Mouse (Mus musculus) frontal cortex, postnatal 14 days (tissue): ENCODE results near the gene Padi3.

Experiments used
- DNase-seq, 2 experiments: peaks; one replicate each; pipeline ENCODE4 v3.0.0; 2022; ENCODE audit warnings: low spot score in 2 of 2

Padi3 gene

GRCm38 (mm10) chr4:140810458-140811260 is at the start of gene Padi3:
Gene Padi3, minus strand, starts transcription at chr4:140810648.
- no peak for DNase-seq

DNA sequence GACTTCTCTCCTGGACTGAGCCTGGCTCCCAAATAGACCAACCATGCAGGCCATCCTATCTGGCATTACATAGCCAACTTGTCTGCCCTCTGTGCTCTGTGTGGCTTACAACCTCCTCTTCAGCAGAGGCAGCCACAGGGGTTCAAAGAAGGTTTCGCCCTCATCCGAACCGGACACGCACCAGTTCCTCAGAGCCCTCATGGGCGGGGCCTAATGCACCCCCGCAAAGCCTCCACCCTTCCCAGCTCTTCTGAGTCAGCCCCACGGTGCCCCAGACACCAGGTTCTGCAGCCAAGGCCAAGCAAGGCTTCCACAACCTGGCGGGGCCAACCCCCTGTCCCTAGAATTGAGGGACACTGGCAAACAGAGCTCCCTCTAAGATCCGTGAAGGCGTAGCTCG is 48.8 kb upstream of the Padi3 start:
- no peak for DNase-seq

DNA sequence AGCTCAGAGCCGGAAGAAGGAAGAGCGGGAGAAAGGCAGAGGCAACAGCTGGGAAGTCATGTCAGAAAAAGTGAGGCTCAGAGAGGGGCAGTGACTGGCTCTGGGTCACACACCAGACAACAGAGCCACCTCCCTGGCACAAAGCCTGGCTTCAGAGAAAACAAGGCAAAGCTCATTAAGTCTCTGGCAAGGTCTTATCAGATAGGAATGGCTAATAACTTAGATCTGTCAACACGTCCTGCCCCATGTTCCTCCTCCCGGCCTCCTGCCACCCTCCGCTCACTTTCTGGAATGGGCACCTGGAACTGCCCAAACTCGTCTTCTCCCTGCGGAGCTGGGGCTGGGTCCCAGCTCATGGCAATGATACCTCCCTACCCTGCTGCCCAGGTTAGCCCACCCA is 47.4 kb upstream of the Padi3 start:
- DNase-seq = no peak

DNA sequence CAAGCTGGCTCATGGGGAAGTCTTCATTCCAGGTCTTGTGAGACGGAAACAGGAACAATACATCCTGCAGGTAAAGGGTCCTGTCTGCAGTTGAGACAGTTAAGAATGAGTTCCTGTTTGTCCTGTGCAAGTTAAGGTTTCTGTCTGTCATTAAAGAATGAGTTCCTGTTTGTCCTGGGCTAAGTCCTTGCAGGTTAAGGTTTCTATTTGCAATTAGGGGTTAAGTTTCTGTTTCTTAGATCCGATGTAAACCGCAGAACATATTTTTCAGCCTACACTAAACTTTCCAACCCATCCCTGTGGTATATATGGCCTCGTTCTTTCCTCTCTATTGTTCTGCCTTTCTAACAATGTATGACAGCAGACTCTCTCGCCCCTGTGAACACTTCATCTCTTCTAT is 46.6 kb upstream of the Padi3 start:
- DNase-seq = no peak

DNA sequence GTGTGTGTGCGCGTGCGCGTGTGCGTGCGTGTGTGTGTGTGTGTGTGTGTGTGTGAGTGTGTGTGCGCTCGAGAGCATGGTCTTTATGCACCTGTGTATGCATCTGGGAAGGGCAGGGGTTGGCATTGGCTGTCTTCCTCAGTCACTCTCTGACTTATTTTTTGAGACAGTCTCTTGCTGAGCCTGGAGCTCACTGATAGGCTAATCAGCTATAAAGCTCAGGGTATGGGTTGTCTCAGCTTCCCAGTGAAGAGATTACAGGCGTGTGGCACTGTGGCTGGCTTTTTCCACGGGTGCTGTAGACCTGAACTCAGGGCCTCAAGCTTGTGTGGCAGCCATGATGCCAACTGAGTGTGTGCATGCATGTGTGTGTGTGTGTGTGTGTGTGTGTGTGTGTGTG is 44.7 kb upstream of the Padi3 start:
- no peak for DNase-seq

GRCm38 (mm10) chr4:140854455-140854864 is 44.0 kb upstream of the Padi3 start:
- DNase-seq = no peak

DNA sequence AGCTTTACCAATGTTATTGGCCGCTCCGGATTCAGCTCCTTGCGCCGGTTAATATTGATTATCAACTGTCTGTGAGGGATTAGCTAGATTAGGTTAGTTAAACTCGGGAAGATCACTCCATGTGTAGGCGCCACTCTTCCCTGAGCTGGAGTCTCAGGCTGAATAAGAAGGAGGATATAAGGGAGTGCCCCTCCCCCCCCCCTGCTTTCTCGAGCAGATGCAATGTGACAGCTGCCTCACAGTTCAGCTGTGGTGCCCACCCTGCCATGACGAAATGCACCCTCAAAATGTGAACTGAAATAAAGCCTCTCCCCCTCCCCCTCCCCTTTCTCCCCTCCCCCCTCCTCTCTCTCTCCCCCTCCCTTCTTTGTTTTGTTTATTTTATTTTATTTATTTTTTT is 43.2 kb upstream of the Padi3 start:
- no peak for DNase-seq

DNA sequence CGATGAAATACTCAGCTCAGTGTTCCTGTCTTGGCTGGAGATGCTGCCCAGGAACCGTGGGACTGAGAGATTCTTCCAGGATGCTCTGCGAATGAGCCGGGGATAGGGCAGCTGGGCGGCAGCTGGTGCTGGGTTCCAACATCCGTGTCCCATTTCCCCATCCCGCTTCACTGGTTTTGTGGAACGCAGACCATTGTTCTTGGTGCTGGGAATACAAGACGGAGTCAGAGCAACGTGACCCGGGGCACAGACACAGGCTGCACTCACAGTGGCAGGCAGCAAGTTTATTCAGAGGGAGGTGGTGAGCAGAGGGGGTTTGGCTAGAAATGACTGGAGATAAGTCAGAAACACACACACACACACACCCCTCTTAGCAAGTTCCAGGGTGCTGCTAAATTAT is 38.9 kb upstream of the Padi3 start:
- DNase-seq = no peak

DNA sequence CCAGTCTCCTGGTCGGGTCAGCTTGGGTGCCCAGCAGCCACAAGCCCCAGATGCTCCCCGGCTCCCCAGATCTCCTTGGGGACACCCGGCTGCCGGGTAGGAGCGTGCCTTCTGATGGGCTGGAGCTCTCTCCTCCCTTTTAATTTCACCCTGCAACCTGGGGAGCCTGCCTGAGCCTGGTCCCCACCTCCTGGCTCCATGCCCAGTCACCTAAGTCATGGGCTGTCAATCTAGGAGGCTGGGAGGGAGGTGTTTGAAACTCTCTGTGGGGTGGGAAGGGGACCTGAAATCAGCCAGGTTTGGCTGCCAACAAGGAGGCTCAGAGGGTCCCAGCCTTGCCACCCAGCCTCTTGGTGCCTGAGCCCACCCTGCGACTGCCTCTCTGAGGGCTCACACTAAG is 35.2 kb upstream of the Padi3 start, which contains the start of gene Padi1:
Gene Padi1, minus strand, starts transcription at position 113 of the 400 bp plus-strand sequence.
- DNase-seq = no peak

DNA sequence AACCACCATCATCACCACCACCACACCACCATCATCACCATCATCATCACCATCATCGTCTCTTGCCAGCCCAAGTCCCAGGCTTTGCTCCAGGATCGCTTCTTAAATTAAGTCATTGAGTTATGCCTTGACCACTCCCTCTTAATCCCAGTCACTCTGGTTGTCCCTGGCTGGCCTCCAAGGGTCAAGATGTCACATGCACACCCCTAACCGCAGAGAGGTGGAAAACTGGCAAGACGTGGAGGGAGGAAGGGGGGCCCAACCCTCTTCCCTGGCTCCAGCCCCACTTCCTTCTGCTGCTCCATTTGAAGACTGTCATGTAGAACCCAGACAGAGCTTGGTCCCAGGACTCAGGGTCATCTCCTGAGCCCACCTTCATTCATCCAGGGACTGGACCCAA is 34.5 kb upstream of the Padi3 start:
- no peak for DNase-seq

GRCm38 (mm10) chr4:140843670-140844280 is 33.3 kb upstream of the Padi3 start:
- DNase-seq = no peak

- DNase-seq = no peak
Measured at GRCm38 (mm10) chr4:140842909-140843308, 32.5 kb upstream of the Padi3 start.

GRCm38 (mm10) chr4:140837879-140838278 is 27.4 kb upstream of the Padi3 start:
- DNase-seq = no peak

- no peak for DNase-seq
Measured at GRCm38 (mm10) chr4:140836208-140836866, 25.9 kb upstream of the Padi3 start.

DNA sequence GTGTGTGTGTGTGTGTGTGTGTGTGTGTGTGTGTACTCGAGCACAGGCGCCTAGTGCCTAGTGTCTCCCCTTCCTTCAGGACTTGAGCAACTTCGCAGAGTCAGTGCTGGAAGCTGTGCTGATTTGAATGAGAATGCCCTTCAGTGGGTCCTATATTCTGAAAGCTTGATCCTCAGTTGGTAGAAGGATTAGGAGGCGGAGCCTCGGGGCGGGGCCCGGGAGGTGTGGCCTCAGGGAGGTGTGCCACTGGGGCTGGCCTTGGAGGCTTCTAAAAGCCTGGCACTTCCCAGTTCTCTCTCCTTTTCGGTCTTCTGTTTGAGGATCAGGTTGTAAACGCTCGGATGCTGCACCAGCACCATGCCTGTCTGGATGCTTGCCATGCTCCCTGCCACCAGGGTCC is 25.2 kb upstream of the Padi3 start:
- DNase-seq = no peak

DNA sequence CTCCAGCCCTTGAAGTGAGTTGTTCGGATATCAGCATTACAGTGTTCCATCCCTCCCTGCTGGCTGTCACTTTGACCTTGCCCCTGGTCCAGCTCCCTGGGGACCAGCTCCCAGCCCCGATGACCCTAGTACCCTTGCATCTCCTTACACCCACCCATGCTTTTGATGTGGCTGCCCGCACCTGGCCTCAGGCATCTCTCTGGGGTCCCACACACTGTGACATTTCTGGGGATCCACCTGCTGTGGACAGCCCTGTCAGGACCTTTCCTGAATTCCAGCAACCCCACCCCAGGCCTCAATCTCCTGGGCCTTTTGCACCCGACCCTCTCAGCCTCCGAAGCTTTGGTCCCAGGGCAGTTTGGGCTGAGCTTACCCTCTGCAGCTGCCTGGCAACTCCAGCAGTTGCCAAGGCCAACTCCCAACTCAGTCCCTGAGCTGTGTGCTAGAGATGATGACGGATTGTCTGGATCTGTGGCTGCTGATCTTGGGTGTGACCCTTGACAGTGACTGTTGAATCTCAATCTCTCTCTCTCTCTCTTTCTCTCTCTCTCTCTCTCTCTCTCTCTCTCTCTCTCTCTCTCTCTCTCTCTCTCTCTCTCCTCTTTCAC is 24.0 kb upstream of the Padi3 start:
- no peak for DNase-seq

DNA sequence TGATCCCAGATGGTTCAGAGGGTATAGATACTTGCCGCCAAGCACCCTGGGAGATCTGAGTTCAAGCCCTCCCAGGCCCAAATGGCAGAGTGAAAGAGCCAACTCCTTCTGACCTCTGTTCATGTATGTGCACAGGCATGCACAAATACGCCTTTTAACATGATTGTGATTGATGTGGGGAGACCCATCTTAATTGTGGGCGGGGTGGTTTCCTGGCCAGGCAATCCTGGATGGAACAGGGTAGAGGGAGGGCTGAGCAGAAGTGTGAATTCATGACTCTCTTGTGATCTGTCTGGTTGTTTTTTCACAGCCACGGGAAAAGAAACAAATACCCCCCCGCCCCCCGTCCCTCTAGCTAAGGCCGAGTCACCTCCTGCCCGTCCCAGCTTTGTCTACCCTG is 22.4 kb upstream of the Padi3 start:
- no peak for DNase-seq

DNA sequence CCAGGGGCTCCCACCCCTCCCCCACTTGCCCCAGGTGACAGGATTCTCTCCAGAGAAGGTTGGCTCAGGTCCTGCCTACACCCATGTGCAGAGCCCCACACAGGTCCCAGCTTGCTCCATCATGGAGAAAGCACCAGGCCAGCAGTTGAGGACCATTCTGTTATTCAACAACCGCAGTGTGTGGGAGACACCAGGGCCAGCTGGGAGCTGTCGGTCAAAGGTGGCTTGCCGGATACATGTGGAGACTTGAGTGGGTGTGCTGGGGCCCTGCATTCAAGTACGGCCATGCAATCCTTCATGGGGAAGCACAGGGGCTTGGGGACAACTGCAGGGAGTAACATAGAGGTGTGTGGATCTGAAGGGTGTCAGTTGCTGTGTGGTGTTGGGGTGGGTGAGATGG is 21.4 kb upstream of the Padi3 start:
- no peak for DNase-seq

GRCm38 (mm10) chr4:140827237-140827636 is 16.8 kb upstream of the Padi3 start:
- DNase-seq = no peak

DNA sequence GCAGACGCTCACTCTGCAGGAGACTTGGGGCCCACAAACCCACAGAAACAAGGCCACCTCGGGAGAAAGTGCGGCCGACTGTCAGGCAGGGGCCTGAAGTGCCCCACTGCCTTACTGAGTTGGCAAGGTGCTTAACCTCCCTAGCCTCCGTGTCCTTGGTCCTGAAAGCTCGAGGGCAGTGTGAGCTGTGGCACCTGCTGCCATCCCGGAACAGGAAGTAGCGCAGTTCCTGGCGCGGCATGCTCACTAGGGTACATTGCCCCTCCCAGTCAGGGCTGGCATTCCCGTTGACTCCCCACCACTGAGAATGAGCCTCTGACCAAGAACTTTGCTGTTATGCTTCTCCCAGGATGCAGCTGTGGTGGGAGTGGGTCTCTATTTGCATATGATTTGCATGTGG is 15.5 kb upstream of the Padi3 start:
- DNase-seq = no peak

- peak in 1 of 2 experiments; percentile 44 for DNase-seq
Measured at GRCm38 (mm10) chr4:140821988-140822387, 11.5 kb upstream of the Padi3 start.

- no peak for DNase-seq
Measured at GRCm38 (mm10) chr4:140817413-140817812, 7.0 kb upstream of the Padi3 start.
